Mouse (Mus musculus): Measurements from ENCODE around the gene Irf2. TPM values are rescaled to one million over a fixed set of nuclear protein-coding genes. Genes with fewer than 3 reads are reported as not detected.
A peak's percentile ranks its signal among the peaks of the same experiment; 100 is the strongest.

Irf2 gene
- polyA plus RNA-seq, 1 experiment from 2014 or later, result 23.1 TPM

DNA sequence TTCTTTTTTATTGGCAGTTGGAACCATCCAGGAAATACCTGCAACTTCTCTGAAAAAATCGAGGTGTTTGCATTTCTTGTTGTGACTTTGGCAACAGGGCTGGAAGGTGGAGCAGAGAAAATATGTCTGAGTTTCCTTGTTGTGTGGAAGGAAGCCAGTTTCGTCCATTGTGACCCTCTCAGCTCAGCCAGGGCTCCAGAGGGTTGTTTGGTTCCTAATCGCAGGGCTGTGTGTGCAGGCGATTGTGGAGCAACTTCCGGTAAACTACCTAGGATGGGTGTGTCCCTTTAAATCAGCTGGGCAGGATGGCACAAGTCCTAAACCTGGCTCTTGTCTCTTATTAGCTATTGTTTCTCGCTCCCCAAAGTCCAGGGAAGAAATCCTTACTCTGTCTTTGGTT is 25.7 kb upstream of the Irf2 start:
- ATAC-seq (peak; percentile 58; the same call in 1 of the 2 replicates), DNase-seq (peak; percentile 28)
- WGBS (ENCODE audit: insufficient replicate concordance), result 27% methylated on average over 6 of the region's 6 CpGs
- Histone ChIP-seq H3K4me3 (ENCODE audit: low read depth, low read length) (no peak overlapping the region), H3K27ac (ENCODE audit: low read depth) (peak overlapping the region; percentile 35; the same call in 1 of the 2 replicates), H3K27me3 (ENCODE audit: insufficient read depth, low read length) (no peaks in the 10 kb centered on the region), H3K9me3 (ENCODE audit: low read length) (no peaks in the 10 kb centered on the region), H3K36me3 (replicated peaks; ENCODE audit: insufficient read depth, low read length) (no peaks in the 10 kb centered on the region), H3K9ac (replicated peaks) (no peak overlapping the region), H3K4me1 (ENCODE audit: insufficient read depth) (peaks cover 6% of the 10 kb centered on the region), H3K4me2 (ENCODE audit: low read depth, low read length) (peak overlapping the region; percentile 38; the same call in 1 of the 2 replicates)
- TF ChIP-seq EP300 (IDR thresholded peaks at IDR 0.05; ENCODE audit: low read depth), result no peak
- no peak for TF ChIP-seq CTCF (IDR thresholded peaks at IDR 0.05; ENCODE audit: low read depth)

DNA sequence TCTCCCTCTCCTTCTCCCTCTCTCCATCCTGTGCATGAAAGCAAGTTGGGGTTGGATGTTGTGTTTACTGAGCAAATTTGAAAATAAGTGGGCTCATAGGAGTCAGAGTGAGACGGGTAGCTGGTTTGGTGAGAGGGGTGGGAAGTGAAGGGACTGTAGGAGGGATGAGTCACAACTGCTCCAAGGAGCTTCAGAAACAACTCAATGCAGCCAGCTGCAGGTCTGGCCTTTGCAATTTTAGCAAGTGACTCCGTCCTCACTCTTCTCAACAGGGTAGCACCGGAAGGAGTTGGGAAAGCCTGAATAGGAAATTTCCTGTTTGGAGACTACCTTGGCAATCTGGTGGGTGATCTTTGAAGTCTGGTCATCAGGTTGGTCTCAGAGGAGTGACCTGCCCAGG is 25.1 kb upstream of the Irf2 start:
- no peak for ATAC-seq
- no peaks in the 10 kb centered on the region for H3K9me3 ChIP-seq (ENCODE audit: low read length)
- H3K9ac ChIP-seq (replicated peaks), result no peak overlapping the region
- no peak overlapping the region for H3K4me2 ChIP-seq (ENCODE audit: low read depth, low read length)
- TF ChIP-seq CTCF (IDR thresholded peaks at IDR 0.05; ENCODE audit: low read depth) (no peak), EP300 (IDR thresholded peaks at IDR 0.05; ENCODE audit: low read depth) (no peak)
- DNase-seq, result no peak
- H3K27me3 ChIP-seq (ENCODE audit: insufficient read depth, low read length), result no peaks in the 10 kb centered on the region
- 68% methylated on average over 3 of the region's 3 CpGs for WGBS (ENCODE audit: insufficient replicate concordance)
- H3K27ac ChIP-seq (ENCODE audit: low read depth), result no peak overlapping the region
- no peaks in the 10 kb centered on the region for H3K36me3 ChIP-seq (replicated peaks; ENCODE audit: insufficient read depth, low read length)
- no peak overlapping the region for H3K4me3 ChIP-seq (ENCODE audit: low read depth, low read length)
- H3K4me1 ChIP-seq (ENCODE audit: insufficient read depth), result peaks cover 8% of the 10 kb centered on the region

DNA sequence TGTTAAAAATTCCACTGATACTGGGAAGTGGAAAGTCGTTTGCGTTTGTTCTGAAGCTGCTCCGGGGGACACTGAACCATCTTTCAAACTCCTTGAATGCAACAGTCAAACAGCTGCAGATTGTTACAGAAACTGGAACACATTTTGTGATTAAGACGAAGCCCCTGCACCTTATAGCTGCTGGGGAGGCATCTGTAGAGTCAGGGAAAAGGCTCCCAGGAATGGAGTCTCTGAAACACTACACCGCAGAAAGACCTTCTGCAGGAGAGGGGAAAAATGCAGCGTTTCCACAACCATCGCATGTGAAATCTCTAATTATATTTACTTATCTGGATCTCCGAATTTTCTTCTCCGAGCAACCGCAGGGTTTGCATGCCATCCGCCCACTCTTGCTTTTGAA is 23.1 kb upstream of the Irf2 start:
- Histone ChIP-seq H3K27ac (ENCODE audit: low read depth) (no peak overlapping the region), H3K4me3 (ENCODE audit: low read depth, low read length) (no peak overlapping the region), H3K9ac (replicated peaks) (no peak overlapping the region), H3K27me3 (ENCODE audit: insufficient read depth, low read length) (no peaks in the 10 kb centered on the region), H3K9me3 (ENCODE audit: low read length) (no peaks in the 10 kb centered on the region), H3K4me1 (ENCODE audit: insufficient read depth) (peaks cover 15% of the 10 kb centered on the region), H3K36me3 (replicated peaks; ENCODE audit: insufficient read depth, low read length) (no peaks in the 10 kb centered on the region), H3K4me2 (ENCODE audit: low read depth, low read length) (no peak overlapping the region)
- no peak for TF ChIP-seq CTCF (IDR thresholded peaks at IDR 0.05; ENCODE audit: low read depth)
- no peak for TF ChIP-seq EP300 (IDR thresholded peaks at IDR 0.05; ENCODE audit: low read depth)
- DNase-seq (no peak), ATAC-seq (no peak)
- WGBS (ENCODE audit: insufficient replicate concordance), result 63% methylated on average over 11 of the region's 11 CpGs

DNA sequence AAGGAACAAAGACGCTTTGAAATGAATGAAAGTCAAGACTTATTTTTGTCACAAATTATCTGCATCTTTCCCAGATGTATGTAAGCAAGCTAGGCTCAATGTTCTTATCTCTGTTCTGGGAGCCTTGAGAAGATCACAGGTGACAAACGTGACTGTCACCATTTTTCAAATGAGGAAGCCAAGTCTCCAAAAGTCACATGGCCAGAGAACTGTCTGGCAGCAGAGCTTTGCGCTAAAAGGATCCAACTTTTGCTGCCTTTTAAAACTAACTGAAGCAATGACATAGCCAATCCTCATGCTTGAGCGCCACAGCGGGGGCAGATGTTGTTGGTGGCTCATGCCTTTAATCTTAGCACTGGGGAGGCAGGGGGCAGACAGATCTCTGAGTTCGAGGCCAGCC is 22.4 kb upstream of the Irf2 start:
- ATAC-seq, result no peak
- Histone ChIP-seq H3K9me3 (ENCODE audit: low read length) (no peaks in the 10 kb centered on the region), H3K9ac (replicated peaks) (no peak overlapping the region), H3K27ac (ENCODE audit: low read depth) (no peak overlapping the region), H3K4me3 (ENCODE audit: low read depth, low read length) (no peak overlapping the region), H3K36me3 (replicated peaks; ENCODE audit: insufficient read depth, low read length) (no peaks in the 10 kb centered on the region), H3K4me2 (ENCODE audit: low read depth, low read length) (no peak overlapping the region), H3K27me3 (ENCODE audit: insufficient read depth, low read length) (no peaks in the 10 kb centered on the region), H3K4me1 (ENCODE audit: insufficient read depth) (peaks cover 19% of the 10 kb centered on the region)
- 61% methylated on average over 6 of the region's 6 CpGs for WGBS (ENCODE audit: insufficient replicate concordance)
- DNase-seq, result no peak
- TF ChIP-seq EP300 (IDR thresholded peaks at IDR 0.05; ENCODE audit: low read depth), result no peak
- TF ChIP-seq CTCF (IDR thresholded peaks at IDR 0.05; ENCODE audit: low read depth), result no peak

DNA sequence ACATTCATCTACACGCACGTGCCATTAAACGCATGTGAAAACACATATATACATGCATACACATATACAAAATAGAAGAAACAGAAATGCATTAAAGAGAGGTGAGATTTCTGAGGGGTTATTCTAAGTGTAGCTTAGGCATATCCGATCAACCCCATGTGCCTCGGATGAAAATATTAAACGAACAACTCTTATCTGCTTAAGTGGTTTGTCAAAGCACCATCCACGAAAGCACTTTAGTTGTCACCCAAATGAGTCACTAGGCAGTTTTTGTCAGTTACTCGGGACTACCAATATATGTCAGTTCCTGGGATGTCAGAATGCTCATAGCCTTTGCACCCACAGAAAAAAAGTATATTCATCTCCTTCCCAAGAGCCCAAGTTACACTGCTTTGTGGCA is 21.2 kb upstream of the Irf2 start:
- Histone ChIP-seq H3K27me3 (ENCODE audit: insufficient read depth, low read length) (no peaks in the 10 kb centered on the region), H3K36me3 (replicated peaks; ENCODE audit: insufficient read depth, low read length) (no peaks in the 10 kb centered on the region), H3K9me3 (ENCODE audit: low read length) (no peaks in the 10 kb centered on the region), H3K9ac (replicated peaks) (no peak overlapping the region), H3K4me2 (ENCODE audit: low read depth, low read length) (no peak overlapping the region), H3K4me1 (ENCODE audit: insufficient read depth) (peaks cover 19% of the 10 kb centered on the region), H3K27ac (ENCODE audit: low read depth) (no peak overlapping the region), H3K4me3 (ENCODE audit: low read depth, low read length) (no peak overlapping the region)
- DNase-seq, result no peak
- ATAC-seq, result no peak
- 63% methylated on average over 8 of the region's 8 CpGs for WGBS (ENCODE audit: insufficient replicate concordance)
- TF ChIP-seq CTCF (IDR thresholded peaks at IDR 0.05; ENCODE audit: low read depth), result no peak
- 0 out of 2 replicates have a peak, but pooled peaks have one; percentile 6 for TF ChIP-seq EP300 (IDR thresholded peaks at IDR 0.05; ENCODE audit: low read depth)

DNA sequence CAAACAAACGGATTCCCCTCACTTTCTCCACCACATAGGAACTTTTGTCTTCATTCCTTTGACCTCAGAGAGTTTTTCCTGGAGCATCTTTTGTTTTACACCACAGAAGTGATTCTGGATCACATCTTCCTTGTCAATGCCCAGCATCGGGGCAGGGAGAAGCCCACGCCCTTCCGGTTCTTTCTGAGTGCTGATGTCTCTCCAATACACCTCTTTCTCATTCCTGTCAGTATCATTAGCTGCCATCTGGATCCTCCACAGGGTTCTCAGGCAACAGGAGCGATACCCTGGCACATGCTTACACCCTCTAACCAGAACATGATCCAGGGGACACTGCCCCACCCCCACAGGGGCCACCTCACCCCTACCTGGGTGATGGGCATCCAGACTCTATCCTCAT is 20.8 kb upstream of the Irf2 start:
- Histone ChIP-seq H3K27ac (ENCODE audit: low read depth) (no peak overlapping the region), H3K4me1 (ENCODE audit: insufficient read depth) (peaks cover 19% of the 10 kb centered on the region), H3K9ac (replicated peaks) (no peak overlapping the region), H3K9me3 (ENCODE audit: low read length) (no peaks in the 10 kb centered on the region), H3K27me3 (ENCODE audit: insufficient read depth, low read length) (no peaks in the 10 kb centered on the region), H3K36me3 (replicated peaks; ENCODE audit: insufficient read depth, low read length) (no peaks in the 10 kb centered on the region), H3K4me2 (ENCODE audit: low read depth, low read length) (no peak overlapping the region), H3K4me3 (ENCODE audit: low read depth, low read length) (no peak overlapping the region)
- ATAC-seq (0 out of 2 replicates have a peak, but pooled peaks have one; percentile 22), DNase-seq (no peak)
- no peak for TF ChIP-seq EP300 (IDR thresholded peaks at IDR 0.05; ENCODE audit: low read depth)
- TF ChIP-seq CTCF (IDR thresholded peaks at IDR 0.05; ENCODE audit: low read depth), result no peak
- WGBS (ENCODE audit: insufficient replicate concordance), result 54% methylated on average over 5 of the region's 5 CpGs

DNA sequence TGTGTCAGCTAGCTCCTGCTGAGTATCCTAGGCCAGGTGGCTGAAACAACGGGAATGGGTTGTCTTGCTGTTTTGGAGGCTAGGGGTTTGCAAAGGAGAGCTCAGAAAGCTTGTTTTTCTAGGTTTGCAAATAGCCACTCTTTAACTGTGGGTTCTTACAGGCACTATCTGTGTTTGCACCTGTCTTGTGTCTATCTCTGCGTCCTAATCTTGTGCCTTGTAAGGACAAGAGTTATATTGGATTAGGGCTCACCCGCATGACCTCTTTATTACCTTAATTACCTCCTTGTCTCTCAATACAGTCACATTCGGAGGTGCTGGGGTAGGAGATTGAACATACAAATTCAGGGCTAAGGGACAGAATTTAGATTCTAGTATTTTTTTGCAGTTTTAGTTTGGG is 18.9 kb upstream of the Irf2 start:
- ATAC-seq (peak; percentile 63), DNase-seq (no peak)
- H3K9ac ChIP-seq (replicated peaks), result no peak overlapping the region
- H3K4me2 ChIP-seq (ENCODE audit: low read depth, low read length), result peak overlapping the region; percentile 42; the same call in 1 of the 2 replicates
- H3K36me3 ChIP-seq (replicated peaks; ENCODE audit: insufficient read depth, low read length), result no peaks in the 10 kb centered on the region
- H3K4me3 ChIP-seq (ENCODE audit: low read depth, low read length), result no peak overlapping the region
- H3K9me3 ChIP-seq (ENCODE audit: low read length), result no peaks in the 10 kb centered on the region
- H3K27me3 ChIP-seq (ENCODE audit: insufficient read depth, low read length), result no peaks in the 10 kb centered on the region
- no peak overlapping the region for H3K27ac ChIP-seq (ENCODE audit: low read depth)
- WGBS (ENCODE audit: insufficient replicate concordance), result 48% methylated on average over 4 of the region's 4 CpGs
- H3K4me1 ChIP-seq (ENCODE audit: insufficient read depth), result peaks cover 15% of the 10 kb centered on the region
- peak; percentile 91 for TF ChIP-seq EP300 (IDR thresholded peaks at IDR 0.05; ENCODE audit: low read depth)
- TF ChIP-seq CTCF (IDR thresholded peaks at IDR 0.05; ENCODE audit: low read depth), result no peak

Data from liver, postnatal 0 days (tissue).